ENCODE assay signal across 22 mouse cellular contexts in the genomic region with DNA sequence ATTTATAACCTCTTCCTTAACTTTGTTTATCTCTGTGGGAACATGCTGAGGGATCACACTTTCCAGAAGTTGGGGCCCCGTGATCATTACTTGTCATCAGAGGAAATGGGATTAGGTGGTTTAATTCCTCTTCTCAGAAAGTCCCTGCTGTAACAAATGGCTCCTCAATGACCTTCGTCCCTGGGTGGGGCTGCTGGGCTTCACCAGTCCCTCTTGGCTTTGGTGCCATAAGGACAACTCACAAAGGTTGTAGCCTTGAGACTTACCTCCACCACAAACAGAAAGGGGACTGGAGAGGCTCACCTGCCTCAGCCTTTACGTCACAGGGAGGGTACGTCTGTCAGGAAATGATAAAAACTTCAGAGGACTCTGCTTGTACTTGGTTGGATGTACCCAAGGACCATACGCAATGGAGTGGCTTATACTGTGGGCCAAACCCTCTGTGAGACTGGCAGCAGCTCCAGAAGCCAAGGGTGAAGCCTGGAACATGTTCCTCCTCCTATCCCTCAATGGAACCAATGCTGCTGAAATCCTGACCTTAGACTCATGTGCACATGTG.
A peak's percentile ranks its signal among the peaks of the same experiment; 100 is the strongest.
DNase-seq lines count a peak whose midpoint lies in the region; ATAC-seq and TF ChIP-seq lines count a peak whose summit lies in the region.
"Had no signal": no experiment of that assay in that cellular context is flagged by ENCODE, and none has a peak within 500 bp of the region (broad histone marks: within the 10 kb centered on the region; RNA-seq: fewer than 3 reads in every experiment).

No protein-coding gene starts in this region.

- WGBS in heart, embryonic 11.5 days (ENCODE audit: insufficient replicate concordance): 58% methylated on average over 5 of the region's 5 CpGs
- 62% methylated on average over 5 of the region's 5 CpGs for WGBS in stomach, embryonic 15.5 days
- 66% methylated on average over 5 of the region's 5 CpGs for WGBS in stomach, postnatal 0 days
- WGBS in liver, embryonic 12.5 days (ENCODE audit: insufficient replicate concordance): 29% methylated on average over 5 of the region's 5 CpGs

- H3K9me3 ChIP-seq in heart, embryonic 11.5 days (replicated peaks; ENCODE audit: control insufficient read depth, low read length): no peaks in the 10 kb centered on the region
- H3K9me3 ChIP-seq in stomach, embryonic 15.5 days: no peaks in the 10 kb centered on the region
- no peaks in the 10 kb centered on the region for H3K9me3 ChIP-seq in stomach, postnatal 0 days (ENCODE audit: control insufficient read depth, low read length)
- H3K9me3 ChIP-seq in liver, embryonic 12.5 days (replicated peaks): no peaks in the 10 kb centered on the region
- H3K9me3 ChIP-seq: embryonic facial prominence, embryonic 10.5 days; G1E; limb, embryonic 12.5 days; lung, embryonic 15.5 days; midbrain, embryonic 12.5 days; neural tube, embryonic 13.5 days had no signal

- H3K27ac ChIP-seq in heart, embryonic 11.5 days (ENCODE audit: low read depth, low read length): no peak overlapping the region
- no peak overlapping the region for H3K27ac ChIP-seq in stomach, embryonic 15.5 days
- no peak overlapping the region for H3K27ac ChIP-seq in stomach, postnatal 0 days (replicated peaks)
- peak overlapping the region; percentile 91 for H3K27ac ChIP-seq in liver, embryonic 12.5 days
- H3K27ac ChIP-seq: embryonic facial prominence, embryonic 10.5 days; limb, embryonic 12.5 days; lung, embryonic 15.5 days; midbrain, embryonic 12.5 days; neural tube, embryonic 13.5 days had no signal

- H3K9ac ChIP-seq in heart, embryonic 11.5 days (ENCODE audit: low read depth, low read length): no peak overlapping the region
- no peak overlapping the region for H3K9ac ChIP-seq in stomach, embryonic 15.5 days
- H3K9ac ChIP-seq in stomach, postnatal 0 days (ENCODE audit: low read length): no peak overlapping the region
- H3K9ac ChIP-seq in liver, embryonic 12.5 days: peak overlapping the region; percentile 57
- H3K9ac ChIP-seq: limb, embryonic 12.5 days; lung, embryonic 15.5 days; midbrain, embryonic 12.5 days; neural tube, embryonic 13.5 days had no signal

- TF ChIP-seq EP300 in stomach, postnatal 0 days (optimal IDR thresholded peaks at IDR 0.05): no peak

- H3K4me2 ChIP-seq in heart, embryonic 11.5 days: no peak overlapping the region
- H3K4me2 ChIP-seq in stomach, embryonic 15.5 days: no peak overlapping the region
- no peak overlapping the region for H3K4me2 ChIP-seq in stomach, postnatal 0 days (replicated peaks; ENCODE audit: low read depth)
- peak overlapping the region; percentile 55 for H3K4me2 ChIP-seq in liver, embryonic 12.5 days
- H3K4me2 ChIP-seq: limb, embryonic 12.5 days; lung, embryonic 15.5 days; midbrain, embryonic 12.5 days; neural tube, embryonic 13.5 days had no signal

- DNase-seq in heart, postnatal 10 days: no peak
- no peak for DNase-seq in stomach, postnatal 0 days (ENCODE audit: low spot score)
- no peak for DNase-seq in cerebellum, adult 11-12 months
- no peak for DNase-seq in ovary, postnatal 10 days (ENCODE audit: low spot score)
- DNase-seq in lung, postnatal 36 days: no peak
- DNase-seq: adrenal gland, postnatal 36 days; cerebellum, adult 9-10 months; gastrocnemius, postnatal 36 days; kidney, adult 2 months; right cerebral cortex, postnatal 14 days; thymus, adult 2 months had no signal

- H3K27me3 ChIP-seq in heart, embryonic 11.5 days (ENCODE audit: control insufficient read depth, insufficient read depth, low read length): no peaks in the 10 kb centered on the region
- H3K27me3 ChIP-seq in stomach, embryonic 15.5 days (replicated peaks): no peaks in the 10 kb centered on the region
- H3K27me3 ChIP-seq in stomach, postnatal 0 days (ENCODE audit: control insufficient read depth, insufficient read depth, low read length): no peaks in the 10 kb centered on the region
- H3K27me3 ChIP-seq in liver, embryonic 12.5 days (replicated peaks): peaks cover 8% of the 10 kb centered on the region; the same call in 1 of the 2 replicates
- H3K27me3 ChIP-seq: lung, embryonic 15.5 days; midbrain, embryonic 12.5 days; neural tube, embryonic 13.5 days had no signal

- peak; percentile 72 for ATAC-seq in heart, embryonic 11.5 days (replicated peaks; ENCODE audit: insufficient number of reproducible peaks, low FRiP score, low TSS enrichment)
- ATAC-seq in stomach, embryonic 15.5 days (ENCODE audit: insufficient read depth, low FRiP score, low read depth): peak; percentile 23; the same call in 1 of the 2 replicates
- no peak; the same call in 1 of the 2 replicates for ATAC-seq in stomach, postnatal 0 days (ENCODE audit: low FRiP score, low TSS enrichment)
- peak; percentile 86 for ATAC-seq in liver, embryonic 12.5 days
- ATAC-seq: forebrain, embryonic 16.5 days; hindbrain, embryonic 16.5 days had no signal

- intact Hi-C loops in heart, postnatal 10 days (cut with DNase I): no loop called here

- H3K4me1 ChIP-seq in heart, embryonic 11.5 days (ENCODE audit: control insufficient read depth, insufficient read depth, low read length): peaks cover 12% of the 10 kb centered on the region
- H3K4me1 ChIP-seq in stomach, embryonic 15.5 days: no peaks in the 10 kb centered on the region; the same call in 1 of the 2 replicates
- peaks cover 4% of the 10 kb centered on the region; the same call in 1 of the 2 replicates for H3K4me1 ChIP-seq in stomach, postnatal 0 days (replicated peaks; ENCODE audit: control insufficient read depth, insufficient read depth)
- H3K4me1 ChIP-seq in liver, embryonic 12.5 days: peaks cover 41% of the 10 kb centered on the region

- no peaks in the 10 kb centered on the region for H3K36me3 ChIP-seq in heart, embryonic 11.5 days (ENCODE audit: control insufficient read depth, insufficient read depth, low read length)
- H3K36me3 ChIP-seq in stomach, embryonic 15.5 days: no peaks in the 10 kb centered on the region
- H3K36me3 ChIP-seq in stomach, postnatal 0 days (ENCODE audit: control insufficient read depth, insufficient read depth, low read length): no peaks in the 10 kb centered on the region
- H3K36me3 ChIP-seq in liver, embryonic 12.5 days: no peaks in the 10 kb centered on the region; the same call in 1 of the 2 replicates
- H3K36me3 ChIP-seq: embryonic facial prominence, embryonic 10.5 days; G1E; limb, embryonic 12.5 days; lung, embryonic 15.5 days; midbrain, embryonic 12.5 days; neural tube, embryonic 13.5 days had no signal

- no peak for TF ChIP-seq CTCF in stomach, postnatal 0 days (IDR thresholded peaks at IDR 0.05; ENCODE audit: low read depth)

- no peak overlapping the region for H3K4me3 ChIP-seq in heart, embryonic 11.5 days (ENCODE audit: low read depth, low read length)
- no peak overlapping the region for H3K4me3 ChIP-seq in stomach, embryonic 15.5 days (replicated peaks)
- no peak overlapping the region for H3K4me3 ChIP-seq in stomach, postnatal 0 days (ENCODE audit: low read depth, low read length)
- 0 out of 2 replicates have a peak overlapping the region, but pooled peaks have one; percentile 0 for H3K4me3 ChIP-seq in liver, embryonic 12.5 days
- H3K4me3 ChIP-seq: embryonic facial prominence, embryonic 10.5 days; limb, embryonic 12.5 days; lung, embryonic 15.5 days; midbrain, embryonic 12.5 days; neural tube, embryonic 13.5 days had no signal
